Mouse (Mus musculus) 3134 (cell line): ENCODE measurements at regions not wholly inside any gene's neighbourhood (a gene's known extent, or its start where the extent isn't known, plus 50 kb on each side); places are given as distances from the start of the nearest gene placed in this dataset.
A peak's percentile ranks its signal among the peaks of the same experiment; 100 is the strongest.

Experiments used
- DNase-seq: peaks from one replicate; pipeline ENCODE4 v3.0.0-alpha.2; 2011; ENCODE audit warnings: low spot score; ENCODE audit not compliant: insufficient read length; ENCODE audit errors: extremely low read depth

GRCm38 (mm10) chr17:54214804-54215203 lies 84.0 kb downstream of the Slc5a7 start:
- DNase-seq, result no peak

- no peak for DNase-seq
These were observed 97.1 kb downstream of the Slc5a7 start for GRCm38 (mm10) chr17:54201710-54202109.

- DNase-seq, result no peak
These were observed 106.6 kb downstream of the Slc5a7 start for GRCm38 (mm10) chr17:54192231-54192573.

GRCm38 (mm10) chr17:54191526-54192230 lies 107.2 kb downstream of the Slc5a7 start:
- DNase-seq, result no peak

GRCm38 (mm10) chr17:54188997-54189553 lies 109.8 kb downstream of the Slc5a7 start:
- no peak for DNase-seq

- DNase-seq, result no peak
These were observed 116.8 kb downstream of the Slc5a7 start for GRCm38 (mm10) chr17:54182073-54182472.

GRCm38 (mm10) chr17:54180563-54180962 lies 118.3 kb downstream of the Slc5a7 start:
- no peak for DNase-seq

- DNase-seq, result no peak
These were observed 128.1 kb downstream of the Slc5a7 start for GRCm38 (mm10) chr17:54170762-54171161.

GRCm38 (mm10) chr17:54168039-54168438 lies 130.8 kb downstream of the Slc5a7 start:
- DNase-seq, result no peak

- no peak for DNase-seq
These were observed 136.5 kb downstream of the Slc5a7 start for GRCm38 (mm10) chr17:54162383-54162782.

GRCm38 (mm10) chr17:54158753-54159152 lies 140.1 kb downstream of the Slc5a7 start:
- DNase-seq, result peak; percentile 57

GRCm38 (mm10) chr17:54158330-54158729 lies 140.5 kb downstream of the Slc5a7 start:
- DNase-seq, result no peak

GRCm38 (mm10) chr17:54155801-54156200 lies 143.0 kb downstream of the Slc5a7 start:
- no peak for DNase-seq

- DNase-seq, result no peak
These were observed 144.3 kb downstream of the Slc5a7 start for GRCm38 (mm10) chr17:54154536-54154935.
